Mouse (Mus musculus): ENCODE measurements at regions not wholly inside any gene's neighbourhood (a gene's known extent, or its start where the extent isn't known, plus 50 kb on each side); places are given as distances from the start of the nearest gene placed in this dataset.
"Not testable (repeated sequence)": the region's sequence is repeated elsewhere in the genome, so short reads cannot be mapped to it uniquely, and the experiment has no call there.

DNA sequence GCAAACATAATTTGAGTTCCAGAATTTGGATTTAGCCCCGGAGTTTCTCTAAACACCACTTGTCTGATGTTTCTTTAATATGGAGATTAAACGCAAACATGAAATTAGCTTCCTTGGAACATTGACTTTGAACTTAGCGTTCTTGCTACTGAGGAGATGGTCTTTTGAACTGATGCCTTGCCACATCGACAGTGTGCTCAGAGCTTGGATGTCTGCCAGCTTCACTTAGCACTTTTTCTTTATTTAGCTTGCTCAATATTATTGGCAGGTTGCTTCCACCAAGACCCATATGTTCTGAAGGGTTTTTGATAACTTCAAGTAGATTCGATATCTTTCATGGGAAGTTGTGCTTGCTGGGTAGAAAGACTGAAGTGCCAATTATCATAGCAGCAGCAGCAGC is 143.5 kb downstream of the Mterf1b start:
- H3K4me1 ChIP-seq (ENCODE audit: control insufficient read depth, insufficient read depth, low read length): no peaks in the 10 kb centered on the region
- DNase-seq (ENCODE audit: low spot score, missing footprints) (no peak), ATAC-seq (ENCODE audit: low FRiP score) (no peak)
- H3K27me3 ChIP-seq (ENCODE audit: control insufficient read depth, insufficient read depth, low read length): no peaks in the 10 kb centered on the region
- 82% methylated on average over 5 of the region's 5 CpGs for WGBS
- no peak overlapping the region for H3K4me2 ChIP-seq
- no peaks in the 10 kb centered on the region for H3K36me3 ChIP-seq (ENCODE audit: control insufficient read depth, insufficient read depth, low read length)
- no peaks in the 10 kb centered on the region for H3K9me3 ChIP-seq (ENCODE audit: control insufficient read depth, low read length)
- no peak overlapping the region for H3K27ac ChIP-seq (ENCODE audit: low read depth, low read length)
- no peak overlapping the region for H3K9ac ChIP-seq (ENCODE audit: low read length)
- H3K4me3 ChIP-seq (ENCODE audit: low read depth, low read length): no peak overlapping the region

DNA sequence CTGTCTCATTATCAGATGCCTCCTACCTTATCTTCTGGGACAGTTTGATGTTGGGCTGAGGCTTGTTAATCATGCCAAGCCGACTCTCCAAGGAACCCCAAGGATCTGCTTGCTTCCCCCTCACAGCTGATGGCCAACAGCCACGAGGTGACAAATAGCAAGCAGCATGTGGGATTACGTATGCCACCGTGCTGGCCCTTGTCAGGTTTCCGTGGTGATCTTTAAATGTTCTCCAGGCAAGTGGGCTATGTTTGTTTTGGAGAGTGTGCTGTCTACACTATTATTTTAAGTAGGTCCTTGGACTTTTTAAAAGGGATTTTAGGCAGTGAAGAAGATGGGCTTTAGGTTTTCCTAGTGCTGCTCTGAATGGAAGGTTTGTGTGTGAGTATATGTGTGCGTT is 149.8 kb downstream of the Mterf1b start:
- Histone ChIP-seq H3K9ac (ENCODE audit: low read length) (no peak overlapping the region), H3K36me3 (ENCODE audit: control insufficient read depth, insufficient read depth, low read length) (no peaks in the 10 kb centered on the region)
- DNase-seq (ENCODE audit: low spot score, missing footprints): no peak

DNA sequence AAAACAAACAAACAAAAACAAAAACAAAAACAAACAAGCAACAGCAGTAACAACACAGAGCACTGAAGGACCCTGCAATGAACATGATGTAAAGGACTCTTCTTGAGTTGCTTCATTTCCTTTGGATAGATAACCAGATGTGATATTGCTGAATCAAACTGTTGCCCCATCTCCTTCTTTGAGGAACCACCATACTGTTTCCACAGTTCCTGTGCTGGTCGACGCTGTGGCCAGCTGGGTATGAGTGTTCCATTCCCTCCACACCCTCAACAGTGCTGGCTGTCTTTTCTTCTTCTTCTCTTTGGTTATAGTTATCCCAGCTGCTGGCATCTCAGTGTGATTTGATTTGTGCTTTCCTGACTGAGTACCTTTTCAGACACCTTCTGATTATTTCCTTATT is 152.3 kb downstream of the Mterf1b start:
- Histone ChIP-seq H3K4me2 (no peak overlapping the region), H3K36me3 (ENCODE audit: control insufficient read depth, insufficient read depth, low read length) (no peaks in the 10 kb centered on the region), H3K27ac (ENCODE audit: low read depth, low read length) (no peak overlapping the region), H3K4me3 (ENCODE audit: low read depth, low read length) (no peak overlapping the region), H3K27me3 (ENCODE audit: control insufficient read depth, insufficient read depth, low read length) (no peaks in the 10 kb centered on the region), H3K9me3 (ENCODE audit: control insufficient read depth, low read length) (no peaks in the 10 kb centered on the region), H3K4me1 (ENCODE audit: control insufficient read depth, insufficient read depth, low read length) (no peaks in the 10 kb centered on the region), H3K9ac (ENCODE audit: low read length) (no peak overlapping the region)
- DNase-seq (ENCODE audit: low spot score, missing footprints) (no peak), ATAC-seq (ENCODE audit: low FRiP score) (no peak)
- WGBS: 92% methylated on average over 2 of the region's 2 CpGs

More for the DNA sequence above, 149.8 kb downstream of the Mterf1b start:
- no peaks in the 10 kb centered on the region for H3K4me1 ChIP-seq (ENCODE audit: control insufficient read depth, insufficient read depth, low read length)
- no peak overlapping the region for H3K27ac ChIP-seq (ENCODE audit: low read depth, low read length)
- no peaks in the 10 kb centered on the region for H3K27me3 ChIP-seq (ENCODE audit: control insufficient read depth, insufficient read depth, low read length)
- H3K9me3 ChIP-seq (ENCODE audit: control insufficient read depth, low read length): no peaks in the 10 kb centered on the region
- H3K4me2 ChIP-seq: no peak overlapping the region
- ATAC-seq (ENCODE audit: low FRiP score): peak; percentile 27; the same call in 1 of the 2 replicates
- no peak overlapping the region for H3K4me3 ChIP-seq (ENCODE audit: low read depth, low read length)
- WGBS: 41% methylated on average over 6 of the region's 6 CpGs

DNA sequence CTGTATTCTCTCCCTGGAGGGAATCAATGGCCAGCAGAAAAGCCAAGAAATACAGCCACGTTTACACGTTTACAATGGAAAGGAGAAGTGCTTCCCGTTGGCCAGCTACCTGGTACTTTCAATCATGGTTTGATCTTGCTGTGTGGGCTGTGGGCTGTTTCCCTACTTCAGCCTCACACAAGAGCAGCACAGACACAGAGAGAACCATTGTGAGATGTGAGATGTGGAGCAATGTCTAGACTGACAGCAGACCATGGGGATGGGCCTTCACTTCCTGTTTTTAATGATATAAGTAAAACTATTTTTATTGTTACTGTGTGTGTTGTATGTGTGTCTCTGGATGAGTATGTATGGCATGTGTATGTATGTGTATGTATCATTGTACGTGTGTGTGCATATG is 156.2 kb downstream of the Mterf1b start:
- Histone ChIP-seq H3K9ac (ENCODE audit: low read length) (no peak overlapping the region), H3K27me3 (ENCODE audit: control insufficient read depth, insufficient read depth, low read length) (no peaks in the 10 kb centered on the region), H3K9me3 (ENCODE audit: control insufficient read depth, low read length) (no peaks in the 10 kb centered on the region), H3K4me3 (ENCODE audit: low read depth, low read length) (no peak overlapping the region), H3K4me1 (ENCODE audit: control insufficient read depth, insufficient read depth, low read length) (no peaks in the 10 kb centered on the region), H3K4me2 (no peak overlapping the region), H3K36me3 (ENCODE audit: control insufficient read depth, insufficient read depth, low read length) (no peaks in the 10 kb centered on the region), H3K27ac (ENCODE audit: low read depth, low read length) (no peak overlapping the region)
- 86% methylated on average over 4 of the region's 4 CpGs for WGBS
- ATAC-seq (ENCODE audit: low FRiP score) (no peak), DNase-seq (ENCODE audit: low spot score, missing footprints) (no peak)

DNA sequence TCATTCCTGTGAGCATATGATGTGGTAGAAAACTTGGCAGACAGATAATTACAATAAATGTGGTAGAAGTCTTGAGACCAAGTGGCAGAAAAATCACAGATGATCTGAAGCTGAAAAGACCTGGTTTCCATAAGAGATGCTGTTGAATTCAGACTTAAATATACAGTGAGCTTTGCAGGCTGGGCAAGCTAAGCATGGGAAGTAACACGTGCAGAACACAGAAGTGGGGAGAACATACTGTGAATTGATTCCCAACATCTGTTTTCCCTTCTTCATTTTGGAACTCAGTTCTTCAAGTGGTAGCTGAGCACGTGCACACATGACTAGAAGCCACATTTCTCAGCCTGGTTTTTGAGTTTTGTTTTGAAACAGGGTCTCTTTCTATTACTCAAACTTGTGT is 157.8 kb downstream of the Mterf1b start:
- Histone ChIP-seq H3K4me2 (no peak overlapping the region), H3K9me3 (ENCODE audit: control insufficient read depth, low read length) (no peaks in the 10 kb centered on the region), H3K4me1 (ENCODE audit: control insufficient read depth, insufficient read depth, low read length) (no peaks in the 10 kb centered on the region), H3K27me3 (ENCODE audit: control insufficient read depth, insufficient read depth, low read length) (no peaks in the 10 kb centered on the region), H3K9ac (ENCODE audit: low read length) (no peak overlapping the region), H3K4me3 (ENCODE audit: low read depth, low read length) (no peak overlapping the region), H3K36me3 (ENCODE audit: control insufficient read depth, insufficient read depth, low read length) (no peaks in the 10 kb centered on the region), H3K27ac (ENCODE audit: low read depth, low read length) (no peak overlapping the region)
- DNase-seq (ENCODE audit: low spot score, missing footprints): no peak
- ATAC-seq (ENCODE audit: low FRiP score): no peak
- 70% methylated on average over 2 of the region's 2 CpGs for WGBS

DNA sequence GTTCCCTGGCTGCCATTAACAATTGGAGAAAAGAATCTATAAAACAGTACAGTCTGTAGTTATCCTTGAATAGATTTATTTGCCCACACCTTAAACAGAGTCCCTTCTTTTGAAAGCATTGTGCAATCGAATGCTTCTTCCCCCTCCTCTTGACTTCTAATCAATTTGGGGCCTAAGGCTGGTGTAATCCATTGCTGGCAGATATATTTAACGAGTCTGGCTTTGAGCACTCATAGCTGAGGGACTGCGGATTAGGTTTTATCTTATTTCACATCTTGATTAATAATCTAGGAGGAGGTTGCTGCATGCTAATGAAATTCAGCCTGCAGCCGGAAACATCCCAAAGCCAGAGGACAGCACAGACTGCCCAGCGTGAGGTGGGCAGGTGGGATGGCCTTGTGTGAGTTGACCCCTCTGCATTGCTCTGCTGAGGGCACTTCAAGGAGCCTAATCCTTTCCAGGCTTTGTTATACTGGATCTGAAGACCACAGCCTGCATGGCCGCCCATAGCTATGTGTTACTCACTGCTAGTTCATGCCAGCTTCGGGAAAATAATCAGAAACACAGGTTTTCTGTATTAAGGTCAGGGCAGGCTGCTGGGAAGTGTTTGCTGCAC is 163.6 kb downstream of the Mterf1b start:
- H3K4me1 ChIP-seq (ENCODE audit: control insufficient read depth, insufficient read depth, low read length): no peaks in the 10 kb centered on the region
- H3K27ac ChIP-seq (ENCODE audit: low read depth, low read length): no peak overlapping the region
- ATAC-seq (ENCODE audit: low FRiP score) (peak; percentile 71), DNase-seq (ENCODE audit: low spot score, missing footprints) (no peak)
- 52% methylated on average over 7 of the region's 7 CpGs for WGBS
- no peak overlapping the region for H3K4me3 ChIP-seq (ENCODE audit: low read depth, low read length)
- H3K9ac ChIP-seq (ENCODE audit: low read length): no peak overlapping the region
- H3K36me3 ChIP-seq (ENCODE audit: control insufficient read depth, insufficient read depth, low read length): no peaks in the 10 kb centered on the region
- no peak overlapping the region for H3K4me2 ChIP-seq
- H3K27me3 ChIP-seq (ENCODE audit: control insufficient read depth, insufficient read depth, low read length): no peaks in the 10 kb centered on the region
- H3K9me3 ChIP-seq (ENCODE audit: control insufficient read depth, low read length): no peaks in the 10 kb centered on the region

DNA sequence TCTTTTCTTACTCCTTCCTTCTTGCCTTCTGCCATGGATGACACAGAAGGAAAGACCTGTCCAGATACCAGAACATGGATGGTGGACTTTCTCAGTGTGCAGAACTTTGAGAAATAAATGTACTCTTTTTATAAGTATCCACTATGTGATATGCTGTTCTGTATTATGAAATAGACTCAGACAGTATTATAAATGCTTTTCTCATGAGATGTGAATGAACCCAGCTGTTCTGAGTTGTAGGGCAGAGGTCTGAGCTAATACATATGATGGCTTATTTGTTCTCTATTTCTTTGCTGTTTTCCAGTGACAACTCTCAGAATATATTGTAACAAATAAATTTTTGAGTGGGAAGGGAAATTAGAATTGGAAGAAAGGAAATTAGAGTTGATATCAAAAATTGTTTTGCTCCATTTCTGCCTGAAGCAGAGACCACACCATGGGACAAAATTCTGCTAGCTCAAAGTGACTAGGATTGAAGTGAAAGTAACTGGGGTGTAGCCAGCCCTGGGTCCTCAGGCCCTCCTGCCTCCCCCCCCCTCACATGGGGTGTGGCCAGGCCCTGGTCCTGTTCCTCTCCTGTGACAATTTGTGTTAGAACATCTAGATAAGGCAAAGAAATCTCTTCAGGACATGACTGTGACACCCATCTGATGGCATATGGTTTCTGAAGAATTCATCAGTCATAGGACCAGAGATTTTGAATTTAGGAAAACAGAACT is 164.5 kb downstream of the Mterf1b start:
- H3K27me3 ChIP-seq (ENCODE audit: control insufficient read depth, insufficient read depth, low read length); H3K4me3 ChIP-seq (ENCODE audit: low read depth, low read length); H3K4me1 ChIP-seq (ENCODE audit: control insufficient read depth, insufficient read depth, low read length); H3K27ac ChIP-seq (ENCODE audit: low read depth, low read length); ATAC-seq (ENCODE audit: low FRiP score); H3K9me3 ChIP-seq (ENCODE audit: control insufficient read depth, low read length); H3K9ac ChIP-seq (ENCODE audit: low read length); DNase-seq (ENCODE audit: low spot score, missing footprints); H3K36me3 ChIP-seq (ENCODE audit: control insufficient read depth, insufficient read depth, low read length); H3K4me2 ChIP-seq: not testable (repeated sequence)

DNA sequence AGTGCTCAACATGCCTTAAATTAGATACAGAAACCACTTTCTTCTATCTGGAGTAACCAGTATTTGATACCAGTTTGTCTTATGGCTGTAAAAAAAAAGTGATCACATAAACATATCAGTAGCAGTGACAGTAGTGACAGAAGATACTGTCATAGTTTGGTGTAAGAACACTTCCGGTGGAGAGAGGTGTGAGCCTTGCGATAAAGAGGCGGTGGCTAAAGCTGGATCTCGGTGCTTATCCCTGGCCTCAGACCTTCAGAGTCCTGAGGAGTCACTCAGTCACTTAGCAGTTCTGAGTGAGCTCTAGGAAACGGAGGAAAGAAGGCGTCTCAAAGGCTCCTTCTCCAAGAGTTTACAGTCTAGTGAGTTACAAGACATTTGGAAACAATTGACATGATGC is 169.4 kb downstream of the Mterf1b start:
- H3K9ac ChIP-seq (ENCODE audit: low read length); H3K4me3 ChIP-seq (ENCODE audit: low read depth, low read length); ATAC-seq (ENCODE audit: low FRiP score); H3K9me3 ChIP-seq (ENCODE audit: control insufficient read depth, low read length); H3K4me2 ChIP-seq; H3K36me3 ChIP-seq (ENCODE audit: control insufficient read depth, insufficient read depth, low read length); H3K4me1 ChIP-seq (ENCODE audit: control insufficient read depth, insufficient read depth, low read length); H3K27ac ChIP-seq (ENCODE audit: low read depth, low read length); DNase-seq (ENCODE audit: low spot score, missing footprints); H3K27me3 ChIP-seq (ENCODE audit: control insufficient read depth, insufficient read depth, low read length): not testable (repeated sequence)
- WGBS: 91% methylated on average over 6 of the region's 6 CpGs

DNA sequence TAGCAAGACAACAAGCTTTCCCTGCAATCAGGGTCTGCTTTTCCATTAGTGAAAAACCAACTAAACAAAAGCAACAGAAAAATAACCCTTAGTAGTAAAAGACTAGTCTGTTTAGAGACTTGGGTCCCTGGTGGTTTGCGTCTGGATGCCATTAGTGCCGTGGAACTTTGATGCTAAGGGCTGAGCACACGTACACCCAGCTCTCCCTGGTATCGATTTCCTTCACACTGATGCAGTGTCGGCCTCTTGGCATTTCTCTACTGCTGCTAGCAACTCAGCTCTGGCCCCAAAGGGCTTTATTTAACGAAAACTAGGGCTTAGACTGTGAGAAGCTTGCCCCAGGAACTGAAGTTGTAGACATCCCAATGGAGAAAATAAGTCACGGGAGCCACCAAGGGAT is 192.6 kb downstream of the Mterf1b start:
- H3K4me3 ChIP-seq (ENCODE audit: low read depth, low read length); H3K4me1 ChIP-seq (ENCODE audit: control insufficient read depth, insufficient read depth, low read length); ATAC-seq (ENCODE audit: low FRiP score); H3K27me3 ChIP-seq (ENCODE audit: control insufficient read depth, insufficient read depth, low read length); H3K36me3 ChIP-seq (ENCODE audit: control insufficient read depth, insufficient read depth, low read length); H3K4me2 ChIP-seq; H3K9ac ChIP-seq (ENCODE audit: low read length); H3K9me3 ChIP-seq (ENCODE audit: control insufficient read depth, low read length); DNase-seq (ENCODE audit: low spot score, missing footprints); H3K27ac ChIP-seq (ENCODE audit: low read depth, low read length): not testable (repeated sequence)
- WGBS: 68% methylated on average over 7 of the region's 7 CpGs

Measured in midbrain, embryonic 11.5 days (tissue).